Mouse (Mus musculus) olfactory bulb, adult 2 months (tissue): ENCODE results near the gene Klrg2.

ENCODE experiments used
- CTCF ChIP-seq: fragments of 200-500 bp; IDR thresholded peaks from 2 replicates; pipeline ENCODE4 v1.5.1; 2012; ENCODE audit warnings: low read depth, mild to moderate bottlenecking, low read length, moderate library complexity; ENCODE audit not compliant: insufficient read depth
- POLR2A ChIP-seq: fragments of 200-500 bp; IDR thresholded peaks from 2 replicates; pipeline ENCODE4 v1.6.1; 2012; ENCODE audit warnings: mild to moderate bottlenecking, low read depth, low read length, moderate library complexity; ENCODE audit not compliant: insufficient read depth

- no peak for TF ChIP-seq CTCF
- TF ChIP-seq POLR2A = no peak
Measured at GRCm38 (mm10) chr6:38642593-38642992, 5.6 kb upstream of the Klrg2 start.
